Mouse (Mus musculus) lung, embryonic 14.5 days (tissue): ENCODE measurements at regions not wholly inside any gene's neighbourhood (a gene's known extent, or its start where the extent isn't known, plus 50 kb on each side); places are given as distances from the start of the nearest gene placed in this dataset.

Source experiments
- ATAC-seq: fragments of 200-750 bp; cut with Nextera tagmentation; 2 replicates; pipeline ENCODE4 v1.8.0; 2017; ENCODE audit warnings: mild to moderate bottlenecking, moderate TSS enrichment, moderate library complexity; ENCODE audit not compliant: insufficient read depth
- DNase-seq: peaks from one replicate; pipeline ENCODE4 v3.0.0-alpha.2; 2015
- H3K27ac ChIP-seq: fragments of 300-500 bp; sonication (generic); 2 replicates; pipeline ENCODE4 v1.5.1; 2014; ENCODE audit warnings: low read depth, mild to moderate bottlenecking, moderate library complexity
- H3K27me3 ChIP-seq: fragments of 300-500 bp; sonication (generic); 2 replicates; pipeline ENCODE4 v1.6.1; 2014; ENCODE audit warnings: low read length, control low read depth; ENCODE audit not compliant: insufficient read depth
- H3K36me3 ChIP-seq: fragments of 300-500 bp; sonication (generic); 2 replicates; pipeline ENCODE4 v1.6.1; 2014; ENCODE audit warnings: control low read depth; ENCODE audit not compliant: insufficient read depth
- H3K4me1 ChIP-seq: fragments of 300-500 bp; sonication (generic); 2 replicates; pipeline ENCODE4 v1.6.1; 2014; ENCODE audit warnings: antibody characterized with exemption, control low read depth; ENCODE audit not compliant: insufficient read depth
- H3K4me2 ChIP-seq: fragments of 300-500 bp; sonication (generic); 2 replicates; pipeline ENCODE4 v1.6.1; 2014; ENCODE audit warnings: mild to moderate bottlenecking
- H3K4me3 ChIP-seq: fragments of 300-500 bp; sonication (generic); 2 replicates; pipeline ENCODE4 v1.5.1; 2014; ENCODE audit warnings: low read depth, low read length
- H3K9ac ChIP-seq: fragments of 300-500 bp; sonication (generic); 2 replicates; pipeline ENCODE4 v1.6.1; 2014
- H3K9me3 ChIP-seq: fragments of 300-500 bp; sonication (generic); 2 replicates; pipeline ENCODE4 v1.6.1; 2016; ENCODE audit warnings: low read depth, low read length, control low read depth
- CTCF ChIP-seq: IDR thresholded peaks from 2 replicates; pipeline ENCODE4 v1.5.1; 2016; ENCODE audit warnings: antibody characterized with exemption, low read depth
- WGBS: fragments of 180-500 bp; shearing (Covaris S2); extraction: QIAGEN DNeasy Blood & Tissue Kit; methylation state at CpG from one replicate; pipeline ENCODE4 v1.1.7; 2014; 5-methylcytosine and 5-hydroxymethylcytosine counted together

- 43% methylated on average over 3 of the region's 3 CpGs for WGBS
- Histone ChIP-seq H3K4me2 (no peak overlapping the region), H3K4me1 (no peaks in the 10 kb centered on the region), H3K9ac (no peak overlapping the region), H3K36me3 (no peaks in the 10 kb centered on the region), H3K4me3 (no peak overlapping the region), H3K27me3 (no peaks in the 10 kb centered on the region), H3K27ac (no peak overlapping the region), H3K9me3 (no peaks in the 10 kb centered on the region)
- no peak for ATAC-seq
- DNase-seq: no peak
- no peak for TF ChIP-seq CTCF
These were observed 63.8 kb upstream of the Dscam start for GRCm38 (mm10) chr16:97234321-97234720.

- H3K36me3 ChIP-seq: no peaks in the 10 kb centered on the region
- no peaks in the 10 kb centered on the region for H3K27me3 ChIP-seq
- no peak overlapping the region for H3K4me2 ChIP-seq
- no peaks in the 10 kb centered on the region for H3K9me3 ChIP-seq
- DNase-seq (no peak), ATAC-seq (no peak)
- H3K4me3 ChIP-seq: no peak overlapping the region
- H3K9ac ChIP-seq: no peak overlapping the region
- TF ChIP-seq CTCF: no peak
- H3K27ac ChIP-seq: no peak overlapping the region
- H3K4me1 ChIP-seq: no peaks in the 10 kb centered on the region
- WGBS: 68% methylated on average over 5 of the region's 5 CpGs
These were observed 69.1 kb upstream of the Dscam start for GRCm38 (mm10) chr16:97239626-97240025.

GRCm38 (mm10) chr16:97240085-97240484 is 69.5 kb upstream of the Dscam start:
- no peaks in the 10 kb centered on the region for H3K4me1 ChIP-seq
- DNase-seq (no peak), ATAC-seq (no peak)
- no peaks in the 10 kb centered on the region for H3K27me3 ChIP-seq
- no peak overlapping the region for H3K4me3 ChIP-seq
- no peaks in the 10 kb centered on the region for H3K9me3 ChIP-seq
- 76% methylated on average over 7 of the region's 7 CpGs for WGBS
- H3K36me3 ChIP-seq: no peaks in the 10 kb centered on the region
- no peak overlapping the region for H3K27ac ChIP-seq
- no peak overlapping the region for H3K4me2 ChIP-seq
- no peak for TF ChIP-seq CTCF
- H3K9ac ChIP-seq: no peak overlapping the region

GRCm38 (mm10) chr16:97240859-97241360 is 70.4 kb upstream of the Dscam start:
- no peak for ATAC-seq
- no peak for DNase-seq
- H3K4me1 ChIP-seq: no peaks in the 10 kb centered on the region
- H3K4me3 ChIP-seq: no peak overlapping the region
- no peak overlapping the region for H3K27ac ChIP-seq
- H3K9ac ChIP-seq: no peak overlapping the region
- no peaks in the 10 kb centered on the region for H3K36me3 ChIP-seq
- no peak for TF ChIP-seq CTCF
- H3K27me3 ChIP-seq: no peaks in the 10 kb centered on the region
- H3K4me2 ChIP-seq: no peak overlapping the region
- no peaks in the 10 kb centered on the region for H3K9me3 ChIP-seq
- 30% methylated on average over 8 of the region's 8 CpGs for WGBS

- H3K4me1 ChIP-seq: no peaks in the 10 kb centered on the region
- no peak overlapping the region for H3K9ac ChIP-seq
- TF ChIP-seq CTCF: no peak
- no peaks in the 10 kb centered on the region for H3K36me3 ChIP-seq
- no peak overlapping the region for H3K4me3 ChIP-seq
- H3K27ac ChIP-seq: no peak overlapping the region
- ATAC-seq: no peak
- no peak for DNase-seq
- no peaks in the 10 kb centered on the region for H3K9me3 ChIP-seq
- H3K4me2 ChIP-seq: no peak overlapping the region
- no peaks in the 10 kb centered on the region for H3K27me3 ChIP-seq
These were observed 71.1 kb upstream of the Dscam start for GRCm38 (mm10) chr16:97241639-97242038.

- H3K4me3 ChIP-seq: no peak overlapping the region
- DNase-seq (no peak), ATAC-seq (no peak)
- no peaks in the 10 kb centered on the region for H3K27me3 ChIP-seq
- TF ChIP-seq CTCF: no peak
- 55% methylated on average over 6 of the region's 6 CpGs for WGBS
- H3K36me3 ChIP-seq: no peaks in the 10 kb centered on the region
- H3K9me3 ChIP-seq: no peaks in the 10 kb centered on the region
- no peak overlapping the region for H3K4me2 ChIP-seq
- no peak overlapping the region for H3K27ac ChIP-seq
- no peaks in the 10 kb centered on the region for H3K4me1 ChIP-seq
- no peak overlapping the region for H3K9ac ChIP-seq
These were observed 79.9 kb upstream of the Dscam start for GRCm38 (mm10) chr16:97250488-97250887.

GRCm38 (mm10) chr16:97252551-97252950 is 82.0 kb upstream of the Dscam start:
- no peak overlapping the region for H3K4me3 ChIP-seq

GRCm38 (mm10) chr16:97252997-97253635 is 82.6 kb upstream of the Dscam start:
- no peaks in the 10 kb centered on the region for H3K36me3 ChIP-seq
- 37% methylated on average over 2 of the region's 2 CpGs for WGBS
- no peak overlapping the region for H3K4me2 ChIP-seq
- no peak for ATAC-seq
- no peak for TF ChIP-seq CTCF
- no peaks in the 10 kb centered on the region for H3K9me3 ChIP-seq
- H3K27ac ChIP-seq: no peak overlapping the region
- no peak overlapping the region for H3K9ac ChIP-seq
- H3K27me3 ChIP-seq: no peaks in the 10 kb centered on the region
- DNase-seq: no peak
- H3K4me1 ChIP-seq: no peaks in the 10 kb centered on the region
- H3K4me3 ChIP-seq: no peak overlapping the region

More at GRCm38 (mm10) chr16:97252551-97252950, 82.0 kb upstream of the Dscam start:
- Histone ChIP-seq H3K4me2 (no peak overlapping the region), H3K27me3 (no peaks in the 10 kb centered on the region), H3K36me3 (no peaks in the 10 kb centered on the region), H3K27ac (no peak overlapping the region), H3K9ac (no peak overlapping the region), H3K9me3 (no peaks in the 10 kb centered on the region), H3K4me1 (no peaks in the 10 kb centered on the region)
- TF ChIP-seq CTCF: no peak
- no peak for ATAC-seq
- DNase-seq: no peak
- 70% methylated on average over 1 of the region's 1 CpGs for WGBS
